Mouse (Mus musculus): Measurements from ENCODE around the gene Strc.

GRCm38 (mm10) chr2:121363656-121364055, 23.3 kb downstream of the Strc start:
- TF ChIP-seq POLR2A (IDR thresholded peaks at IDR 0.05; ENCODE audit: insufficient read length, low read depth), result no peak
- TF ChIP-seq USF1 (IDR thresholded peaks at IDR 0.05; ENCODE audit: low read depth), result no peak
- TF ChIP-seq MAX (IDR thresholded peaks at IDR 0.05; ENCODE audit: low read depth), result no peak
- no peak for TF ChIP-seq TCF12 (IDR thresholded peaks at IDR 0.05; ENCODE audit: insufficient read depth, poor library complexity, severe bottlenecking)
- TF ChIP-seq E2F4 (IDR thresholded peaks at IDR 0.05; ENCODE audit: insufficient read depth), result no peak
- no peak for TF ChIP-seq POLR2AphosphoS2 (IDR thresholded peaks at IDR 0.05; ENCODE audit: insufficient read length, low read depth)
- TF ChIP-seq CEBPB (IDR thresholded peaks at IDR 0.05; ENCODE audit: insufficient read depth, poor library complexity, severe bottlenecking), result no peak
- TF ChIP-seq SRF (IDR thresholded peaks at IDR 0.05; ENCODE audit: control insufficient read depth, insufficient read length, low read depth), result no peak
- TF ChIP-seq MYOD1 (IDR thresholded peaks at IDR 0.05; ENCODE audit: control insufficient read depth in 1 of 3, insufficient read length in 2 of 3, low read depth in 2 of 3), result no peak
